11 mouse cellular contexts compared by ENCODE assay signal in genomic region chr8:119776668-119777245, GRCm38 (mm10). TPM values are rescaled to one million over a fixed set of nuclear protein-coding genes. Genes with fewer than 3 reads are reported as not detected.
DNase-seq lines count a peak whose midpoint lies in the region; ATAC-seq lines count a peak whose summit lies in the region.
"Had no signal": no experiment of that assay in that cellular context is flagged by ENCODE, and none has a peak within 500 bp of the region (broad histone marks: within the 10 kb centered on the region; RNA-seq: fewer than 3 reads in every experiment).

No protein-coding gene starts in this region.

- H3K9ac ChIP-seq in kidney, embryonic 15.5 days = no peak overlapping the region
- H3K9ac ChIP-seq in hindbrain, embryonic 16.5 days (ENCODE audit: low read depth, low read length) = peak overlapping the region; percentile 26; the same call in 1 of the 2 replicates

- H3K27ac ChIP-seq in kidney, embryonic 15.5 days = no peak overlapping the region
- no peak overlapping the region for H3K27ac ChIP-seq in hindbrain, embryonic 16.5 days (ENCODE audit: low read depth, low read length)

- no peak for ATAC-seq in kidney, embryonic 15.5 days (replicated peaks; ENCODE audit: low FRiP score)
- ATAC-seq in hindbrain, embryonic 16.5 days = no peak

- H3K36me3 ChIP-seq in kidney, embryonic 15.5 days = peaks cover 6% of the 10 kb centered on the region; the same call in 1 of the 2 replicates
- no peaks in the 10 kb centered on the region for H3K36me3 ChIP-seq in hindbrain, embryonic 16.5 days (ENCODE audit: control insufficient read depth, insufficient read depth, low read length)
- H3K36me3 ChIP-seq: embryonic facial prominence, embryonic 12.5 days had no signal

- DNase-seq in cerebellum, adult 9-11 months = peak; percentile 47
- no peak for DNase-seq in cerebellum, adult 18-20 months
- no peak for DNase-seq in kidney, adult 18-20 months
- peak; percentile 55 for DNase-seq in NIH3T3 (ENCODE audit: low read depth)
- no peak for DNase-seq in cerebellum, postnatal 4 days (ENCODE audit: low spot score in 2 of 2)
- DNase-seq in gastrocnemius, adult 8-10 months (ENCODE audit: low spot score in 2 of 2) = no peak
- DNase-seq: cerebellum, adult 8-10 months; lung, adult 18-20 months had no signal

- H3K9me3 ChIP-seq in kidney, embryonic 15.5 days (replicated peaks) = no peaks in the 10 kb centered on the region
- no peaks in the 10 kb centered on the region for H3K9me3 ChIP-seq in hindbrain, embryonic 16.5 days (ENCODE audit: control insufficient read depth, low read length)
- H3K9me3 ChIP-seq: embryonic facial prominence, embryonic 12.5 days had no signal

- WGBS in kidney, embryonic 15.5 days = 82% methylated on average over 7 of the region's 7 CpGs
- 87% methylated on average over 7 of the region's 7 CpGs for WGBS in hindbrain, embryonic 16.5 days

- no peak overlapping the region for H3K4me3 ChIP-seq in kidney, embryonic 15.5 days (replicated peaks)
- H3K4me3 ChIP-seq in hindbrain, embryonic 16.5 days (ENCODE audit: low read length) = no peak overlapping the region

- H3K27me3 ChIP-seq in kidney, embryonic 15.5 days = no peaks in the 10 kb centered on the region
- no peaks in the 10 kb centered on the region for H3K27me3 ChIP-seq in hindbrain, embryonic 16.5 days (replicated peaks; ENCODE audit: control insufficient read depth, insufficient read depth, low read length)
- H3K27me3 ChIP-seq: embryonic facial prominence, embryonic 12.5 days had no signal

- H3K4me2 ChIP-seq in kidney, embryonic 15.5 days = 0 out of 2 replicates have a peak overlapping the region, but pooled peaks have one; percentile 84
- H3K4me2 ChIP-seq in hindbrain, embryonic 16.5 days (ENCODE audit: low read length) = no peak overlapping the region

- H3K4me1 ChIP-seq in kidney, embryonic 15.5 days = peaks cover 33% of the 10 kb centered on the region
- peaks cover 18% of the 10 kb centered on the region for H3K4me1 ChIP-seq in hindbrain, embryonic 16.5 days (ENCODE audit: control insufficient read depth, insufficient read depth, low read depth, low read length)

RNA-seq across cellular contexts. Expression of gene Tldc1, which starts 1.5 kb away (rescaled TPM):
- 14.9 and 15.0 TPM in 2 replicates for polyA plus RNA-seq in kidney, embryonic 15.5 days (2015; fragmentation: Nextera tagmentation; extraction: Ambion mirVana)
- 11.4 and 13.4 TPM in 2 replicates for polyA plus RNA-seq in hindbrain, embryonic 16.5 days (2015; fragmentation: Nextera tagmentation; extraction: Ambion mirVana)
- 1 to 10 TPM; 2.9 to 4.8 (median 3.8) TPM for total RNA-seq in gastrocnemius, adult 8-10 months (2022)

Comparison
In these comparisons a context has a peak if more than half of its experiments do, and no peak if none do; other contexts are left out.
1. DNase-seq: peak in cerebellum, adult 9-11 months (single experiment) and NIH3T3 (single experiment); none in cerebellum, adult 18-20 months (0 of 2), kidney, adult 18-20 months (single experiment), cerebellum, postnatal 4 days (0 of 2) and gastrocnemius, adult 8-10 months (0 of 2).